Mouse (Mus musculus) heart, adult 2 months (tissue): ENCODE results near the gene Nek2.

ENCODE experiments used
- CTCF ChIP-seq: fragments of 200-600 bp; IDR thresholded peaks from 2 replicates; pipeline ENCODE4 v1.8.1; 2022; ENCODE audit warnings: antibody characterized with exemption, mild to moderate bottlenecking, moderate library complexity
- EP300 ChIP-seq: fragments of 200-500 bp; IDR thresholded peaks from 2 replicates; pipeline ENCODE4 v1.6.1; 2011; ENCODE audit warnings: low read depth, low read length, control low read depth; ENCODE audit not compliant: insufficient read depth
- POLR2A ChIP-seq: fragments of 200-500 bp; IDR thresholded peaks from 2 replicates; pipeline ENCODE4 v1.6.1; 2011; ENCODE audit warnings: mild to moderate bottlenecking, low read depth, low read length, control low read depth; ENCODE audit not compliant: insufficient read depth

GRCm38 (mm10) chr1:191802820-191803655 is 18.2 kb upstream of the Nek2 start:
- TF ChIP-seq CTCF (no peak), EP300 (no peak), POLR2A (no peak)
